Mouse (Mus musculus) induced T-regulatory cell, adult 2 months (primary cell): Measurements from ENCODE around the gene Gak.

Source experiments
- DNase-seq: peaks from one replicate; pipeline ENCODE4 v3.0.0-alpha.2; 2012; ENCODE audit warnings: low read depth

Gene Gak

GRCm38 (mm10) chr5:108599923-108600322, 29.6 kb downstream of the Gak start:
- DNase-seq, result no peak

DNA sequence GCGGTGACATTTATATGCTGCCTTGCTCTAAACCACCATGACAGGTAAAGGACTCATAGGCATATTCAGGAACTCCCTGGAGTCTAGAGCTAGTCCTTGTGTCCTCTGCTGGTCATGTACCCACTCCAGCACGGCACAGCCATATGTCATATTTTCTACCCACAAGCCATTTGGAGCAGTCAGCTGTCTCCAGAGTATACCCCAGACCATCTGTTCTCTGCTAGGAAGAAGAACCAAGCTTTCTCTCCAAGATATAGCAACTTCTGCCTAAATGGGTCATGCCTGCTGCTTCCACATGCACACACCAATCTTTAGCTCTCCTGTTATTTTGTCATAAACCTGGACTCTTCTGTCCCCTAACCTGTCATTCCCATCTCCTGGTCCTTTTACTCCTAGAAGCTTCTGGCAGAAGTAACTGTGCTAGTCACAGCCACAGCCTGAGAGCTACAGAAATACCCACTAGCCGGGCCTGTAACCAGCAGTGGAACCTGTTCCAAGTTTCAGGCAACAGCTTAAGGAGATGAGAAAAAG, 48.1 kb downstream of the Gak start:
- no peak for DNase-seq

DNA sequence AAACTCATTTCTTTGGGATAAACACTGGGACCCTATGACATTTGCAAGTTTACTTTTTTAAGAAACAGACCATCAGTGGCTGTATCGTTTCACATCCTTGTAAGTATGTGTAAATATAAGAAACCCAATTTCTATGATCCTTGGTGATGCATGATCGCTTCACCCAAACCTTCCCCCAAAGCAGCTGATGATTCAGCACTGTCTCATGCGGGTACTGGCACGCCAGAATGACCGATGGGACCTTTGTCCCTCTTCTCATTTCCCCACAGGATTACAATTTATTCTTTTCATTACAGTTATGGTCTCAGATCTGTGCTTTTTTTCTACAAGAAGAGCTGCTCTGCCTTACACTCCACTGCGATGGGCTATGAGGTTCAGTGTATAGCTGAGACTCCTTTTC, 56.5 kb downstream of the Gak start:
- DNase-seq, result no peak

DNA sequence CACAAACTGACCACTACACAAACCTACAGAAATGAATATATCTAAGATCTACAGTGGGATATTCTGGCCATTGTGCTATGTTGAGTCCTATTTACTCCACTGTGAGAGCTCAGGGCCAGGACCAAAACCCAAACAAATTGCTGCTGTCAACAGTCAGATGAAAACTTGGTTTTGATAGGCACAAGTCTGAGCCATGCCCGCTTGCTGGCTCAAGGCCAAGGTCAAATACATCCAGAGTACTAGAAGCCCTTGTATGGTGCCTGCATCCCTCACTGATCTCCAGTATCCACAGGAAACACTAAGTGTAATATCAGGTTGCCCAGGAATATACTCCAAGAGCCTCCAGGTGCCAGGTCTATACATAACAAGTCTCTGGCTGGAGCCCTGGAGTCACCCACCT, 58.6 kb downstream of the Gak start:
- no peak for DNase-seq

DNA sequence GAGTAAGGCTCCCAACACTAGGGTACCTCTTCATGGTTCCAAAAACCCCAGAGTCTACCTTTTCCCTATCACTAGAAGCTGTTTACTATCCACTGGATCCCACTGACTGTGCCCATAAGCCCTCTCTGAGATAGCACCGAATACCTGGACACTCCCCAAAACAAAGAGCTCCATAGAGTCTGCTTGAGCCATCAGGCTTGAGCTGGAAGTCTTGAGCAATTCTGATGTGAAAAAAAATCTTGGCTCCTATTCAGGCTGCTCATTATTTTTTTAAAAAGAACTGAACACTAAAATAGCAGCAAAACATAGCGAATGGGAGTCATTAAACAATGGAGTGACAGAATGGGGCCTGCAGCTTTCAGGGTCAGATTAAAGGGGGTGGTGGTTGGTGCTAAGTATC, 62.5 kb downstream of the Gak start:
- no peak for DNase-seq

GRCm38 (mm10) chr5:108566523-108566922, 63.0 kb downstream of the Gak start:
- no peak for DNase-seq

DNA sequence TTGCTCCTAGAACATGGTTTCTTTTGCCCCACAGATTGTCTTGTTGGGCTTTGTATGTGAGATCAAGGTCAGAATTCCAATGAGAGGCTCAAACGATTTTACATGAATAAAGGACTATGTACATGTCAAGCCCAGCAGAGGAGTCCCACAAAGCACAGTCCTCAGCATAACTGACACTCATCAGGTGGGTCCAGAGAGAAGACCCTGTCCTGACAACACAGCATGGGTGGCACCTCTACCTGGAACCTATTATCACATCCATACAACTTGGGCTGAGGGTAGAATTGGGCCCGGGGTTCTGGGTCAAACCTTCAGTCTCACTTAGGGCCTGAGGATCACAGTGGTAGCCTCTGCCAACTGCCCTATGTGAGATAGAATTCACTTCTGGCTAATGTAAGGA, 64.2 kb downstream of the Gak start:
- no peak for DNase-seq

DNA sequence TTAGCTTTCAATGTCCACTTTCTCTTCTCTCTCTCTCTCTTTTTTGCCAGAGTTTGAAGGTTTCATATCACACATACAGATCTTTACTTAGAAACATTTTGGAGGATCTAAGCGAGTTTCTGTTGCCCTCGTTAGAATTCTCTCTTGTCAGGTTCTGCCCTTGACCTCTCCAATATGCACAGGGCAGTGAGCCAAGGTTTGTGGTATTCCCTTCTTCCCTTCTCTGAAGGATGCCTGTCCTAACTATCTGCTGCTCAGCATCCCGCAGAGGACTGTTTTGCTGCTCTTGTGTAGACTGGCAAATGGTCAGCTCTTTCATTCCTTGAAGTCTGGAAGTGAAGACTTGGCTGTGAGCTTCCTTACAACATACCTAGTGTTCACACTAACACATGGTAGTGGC, 65.2 kb downstream of the Gak start:
- no peak for DNase-seq

- no peak for DNase-seq
Observed at GRCm38 (mm10) chr5:108562483-108562882, 67.1 kb downstream of the Gak start.

DNA sequence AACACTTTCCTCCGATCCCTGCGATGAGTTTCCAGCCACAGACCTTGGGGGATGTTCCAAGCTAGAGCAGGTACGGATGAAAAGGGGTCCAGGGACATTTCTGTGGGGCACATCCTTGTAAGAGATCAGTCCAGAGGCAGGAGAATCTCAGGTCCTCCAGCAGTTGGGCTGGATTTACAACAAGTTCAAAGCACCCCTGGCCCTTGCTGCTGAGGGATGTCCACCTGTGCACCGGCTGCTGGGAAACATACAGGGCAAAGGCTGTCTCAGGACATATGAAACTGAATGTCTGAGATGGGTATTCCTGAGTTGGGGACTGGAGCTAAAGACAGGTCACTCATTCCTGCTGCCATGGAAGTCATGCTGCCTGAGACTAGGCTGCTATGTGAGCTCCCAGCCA, 72.6 kb downstream of the Gak start:
- DNase-seq, result no peak

- no peak for DNase-seq
Observed at GRCm38 (mm10) chr5:108554041-108554440, 75.5 kb downstream of the Gak start.

GRCm38 (mm10) chr5:108550207-108550594, 79.4 kb downstream of the Gak start:
- no peak for DNase-seq

- peak; percentile 31 for DNase-seq
Observed at GRCm38 (mm10) chr5:108549489-108550206, 79.9 kb downstream of the Gak start, which contains the start of gene Cplx1. Gene Cplx1 (minus strand): TSS chr5:108550024.

GRCm38 (mm10) chr5:108549137-108549488, 80.4 kb downstream of the Gak start:
- DNase-seq, result no peak

DNA sequence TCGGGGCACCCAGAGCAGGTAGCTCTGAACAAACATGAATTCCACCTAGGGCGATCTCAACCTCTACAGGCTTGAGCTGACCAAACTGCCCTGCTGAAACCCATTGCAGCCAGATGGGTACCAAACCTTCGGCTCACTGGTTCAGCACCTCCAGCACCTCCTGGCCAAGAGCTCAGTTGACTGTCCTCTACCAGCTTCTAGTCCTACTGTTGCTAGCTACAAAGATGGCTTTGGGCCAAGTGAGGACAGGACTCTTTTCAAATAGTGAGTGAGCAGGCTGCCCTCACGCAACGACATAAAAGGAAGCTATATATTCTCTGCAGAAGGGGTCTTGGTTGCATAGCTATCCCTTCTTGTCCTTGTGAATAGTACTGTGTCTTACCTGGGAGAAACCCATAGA, 81.9 kb downstream of the Gak start:
- DNase-seq, result no peak

GRCm38 (mm10) chr5:108543516-108544291, 85.9 kb downstream of the Gak start:
- no peak for DNase-seq

DNA sequence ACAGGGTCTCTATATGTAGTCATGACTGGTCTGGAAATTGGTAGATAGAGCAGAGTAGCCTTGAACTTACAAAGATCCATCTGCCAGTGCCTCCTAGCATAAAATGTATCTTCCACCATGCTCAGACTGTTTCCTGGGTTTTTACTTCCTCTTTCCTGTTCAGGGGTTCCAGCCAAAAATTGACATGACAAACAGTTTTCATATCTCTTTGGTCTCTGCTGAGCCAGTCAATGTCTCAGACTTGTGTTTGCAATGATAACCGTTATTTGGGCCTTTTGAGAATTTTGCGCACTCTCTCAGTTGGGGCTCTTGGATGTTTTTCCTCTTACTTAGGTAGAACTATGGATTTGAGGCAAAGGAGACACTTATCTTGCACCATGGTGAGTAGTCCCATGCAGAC, 95.4 kb downstream of the Gak start:
- no peak for DNase-seq

- DNase-seq, result no peak
Observed at GRCm38 (mm10) chr5:108522597-108522996, 107.0 kb downstream of the Gak start.

DNA sequence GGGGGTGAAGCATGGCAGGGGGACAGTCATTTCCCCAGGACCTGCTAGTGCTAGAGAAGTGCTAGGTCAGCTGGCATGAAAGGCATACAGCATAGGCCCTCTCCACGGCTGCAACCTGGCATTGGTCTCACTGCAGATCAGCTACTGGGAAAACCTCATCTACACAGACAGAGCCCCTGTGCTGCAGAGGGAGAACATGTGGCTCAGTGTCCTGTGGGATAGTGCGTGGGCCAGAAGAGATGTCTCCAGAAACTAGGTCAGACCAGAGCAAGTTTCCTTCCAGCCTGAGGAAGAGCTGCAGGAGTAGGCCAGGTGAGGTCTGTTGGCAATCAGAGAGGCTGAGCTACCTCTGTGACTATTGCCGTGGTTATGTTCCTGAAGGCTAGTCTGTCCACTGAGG, 107.7 kb downstream of the Gak start:
- DNase-seq, result no peak

- no peak for DNase-seq
Observed at GRCm38 (mm10) chr5:108521016-108521415, 108.5 kb downstream of the Gak start.

DNA sequence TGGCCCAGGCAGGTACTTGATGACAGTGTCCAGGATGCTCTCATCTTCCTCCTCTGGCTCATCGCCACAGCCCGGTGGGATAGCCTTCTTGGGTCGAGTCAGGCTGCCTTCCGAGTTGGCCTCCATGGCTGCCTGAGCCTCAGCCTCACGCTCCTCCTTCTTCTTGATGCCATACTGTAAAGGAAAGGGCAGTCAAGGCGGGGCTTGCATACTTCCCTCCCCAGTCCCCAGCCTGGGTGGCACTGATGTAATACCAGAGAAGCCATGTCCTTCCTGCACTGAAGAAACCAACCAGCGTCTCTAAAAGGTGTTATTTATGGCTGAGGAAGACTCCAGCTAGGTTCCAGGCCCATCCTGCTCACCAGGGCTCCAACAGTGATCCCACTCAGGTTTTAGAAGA, 109.4 kb downstream of the Gak start:
- DNase-seq, result no peak
